Mouse (Mus musculus): ENCODE measurements around the gene Ispd. TPM values are rescaled to one million over a fixed set of nuclear protein-coding genes. Genes with fewer than 3 reads are reported as not detected.

Ispd gene
- polyA plus RNA-seq, 1 experiment = 0.91 TPM

- 82% methylated on average over 10 of the region's 10 CpGs for WGBS
- H3K4me1 ChIP-seq (ENCODE audit: control insufficient read depth, insufficient read depth, insufficient read length, low read length) = no peaks in the 10 kb centered on the region
- H3K27ac ChIP-seq (ENCODE audit: insufficient read depth, low read depth, low read length) = no peak overlapping the region
- no peak overlapping the region for H3K4me3 ChIP-seq (ENCODE audit: low read depth, low read length)
- H3K36me3 ChIP-seq (ENCODE audit: control insufficient read depth, insufficient read depth, low read length) = no peaks in the 10 kb centered on the region
- no peak for TF ChIP-seq CTCF (IDR thresholded peaks at IDR 0.05; ENCODE audit: extremely low read depth, insufficient read length, insufficient replicate concordance, low read depth, low read length)
- TF ChIP-seq POLR2A (IDR thresholded peaks at IDR 0.05; ENCODE audit: low read depth, low read length) = no peak
- H3K27me3 ChIP-seq (ENCODE audit: control insufficient read depth, insufficient read depth, low read length) = no peaks in the 10 kb centered on the region
Measured at GRCm38 (mm10) chr12:36423677-36424076, 42.4 kb downstream of the Ispd start.

GRCm38 (mm10) chr12:36425258-36425657 is 44.0 kb downstream of the Ispd start:
- WGBS = 93% methylated on average over 7 of the region's 7 CpGs
- TF ChIP-seq CTCF (IDR thresholded peaks at IDR 0.05; ENCODE audit: extremely low read depth, insufficient read length, insufficient replicate concordance, low read depth, low read length) (no peak), POLR2A (IDR thresholded peaks at IDR 0.05; ENCODE audit: low read depth, low read length) (no peak)

GRCm38 (mm10) chr12:36426163-36427045 is 45.2 kb downstream of the Ispd start:
- no peaks in the 10 kb centered on the region for H3K36me3 ChIP-seq (ENCODE audit: control insufficient read depth, insufficient read depth, low read length)
- TF ChIP-seq CTCF (IDR thresholded peaks at IDR 0.05; ENCODE audit: extremely low read depth, insufficient read length, insufficient replicate concordance, low read depth, low read length) (no peak), POLR2A (IDR thresholded peaks at IDR 0.05; ENCODE audit: low read depth, low read length) (no peak)
- H3K4me3 ChIP-seq (ENCODE audit: low read depth, low read length) = no peak overlapping the region
- 76% methylated on average over 15 of the region's 15 CpGs for WGBS
- no peaks in the 10 kb centered on the region for H3K4me1 ChIP-seq (ENCODE audit: control insufficient read depth, insufficient read depth, insufficient read length, low read length)
- H3K27ac ChIP-seq (ENCODE audit: insufficient read depth, low read depth, low read length) = no peak overlapping the region
- H3K27me3 ChIP-seq (ENCODE audit: control insufficient read depth, insufficient read depth, low read length) = no peaks in the 10 kb centered on the region

More at GRCm38 (mm10) chr12:36425258-36425657, 44.0 kb downstream of the Ispd start:
- no peaks in the 10 kb centered on the region for H3K27me3 ChIP-seq (ENCODE audit: control insufficient read depth, insufficient read depth, low read length)
- no peaks in the 10 kb centered on the region for H3K36me3 ChIP-seq (ENCODE audit: control insufficient read depth, insufficient read depth, low read length)
- H3K27ac ChIP-seq (ENCODE audit: insufficient read depth, low read depth, low read length) = no peak overlapping the region
- no peak overlapping the region for H3K4me3 ChIP-seq (ENCODE audit: low read depth, low read length)
- H3K4me1 ChIP-seq (ENCODE audit: control insufficient read depth, insufficient read depth, insufficient read length, low read length) = no peaks in the 10 kb centered on the region

- Histone ChIP-seq H3K27me3 (ENCODE audit: control insufficient read depth, insufficient read depth, low read length) (no peaks in the 10 kb centered on the region), H3K4me1 (ENCODE audit: control insufficient read depth, insufficient read depth, insufficient read length, low read length) (no peaks in the 10 kb centered on the region), H3K27ac (ENCODE audit: insufficient read depth, low read depth, low read length) (no peak overlapping the region), H3K4me3 (ENCODE audit: low read depth, low read length) (no peak overlapping the region), H3K36me3 (ENCODE audit: control insufficient read depth, insufficient read depth, low read length) (no peaks in the 10 kb centered on the region)
- 42% methylated on average over 5 of the region's 5 CpGs for WGBS
- TF ChIP-seq POLR2A (IDR thresholded peaks at IDR 0.05; ENCODE audit: low read depth, low read length) (no peak), CTCF (IDR thresholded peaks at IDR 0.05; ENCODE audit: extremely low read depth, insufficient read length, insufficient replicate concordance, low read depth, low read length) (no peak)
Measured at GRCm38 (mm10) chr12:36436956-36437355, 55.7 kb downstream of the Ispd start.

GRCm38 (mm10) chr12:36439396-36439795 is 58.1 kb downstream of the Ispd start:
- no peaks in the 10 kb centered on the region for H3K4me1 ChIP-seq (ENCODE audit: control insufficient read depth, insufficient read depth, insufficient read length, low read length)
- no peaks in the 10 kb centered on the region for H3K36me3 ChIP-seq (ENCODE audit: control insufficient read depth, insufficient read depth, low read length)
- H3K27me3 ChIP-seq (ENCODE audit: control insufficient read depth, insufficient read depth, low read length) = no peaks in the 10 kb centered on the region
- 70% methylated on average over 8 of the region's 8 CpGs for WGBS
- TF ChIP-seq POLR2A (IDR thresholded peaks at IDR 0.05; ENCODE audit: low read depth, low read length) (no peak), CTCF (IDR thresholded peaks at IDR 0.05; ENCODE audit: extremely low read depth, insufficient read length, insufficient replicate concordance, low read depth, low read length) (no peak)
- H3K27ac ChIP-seq (ENCODE audit: insufficient read depth, low read depth, low read length) = no peak overlapping the region
- no peak overlapping the region for H3K4me3 ChIP-seq (ENCODE audit: low read depth, low read length)

- Histone ChIP-seq H3K36me3 (ENCODE audit: control insufficient read depth, insufficient read depth, low read length) (no peaks in the 10 kb centered on the region), H3K27ac (ENCODE audit: insufficient read depth, low read depth, low read length) (no peak overlapping the region), H3K27me3 (ENCODE audit: control insufficient read depth, insufficient read depth, low read length) (no peaks in the 10 kb centered on the region), H3K4me1 (ENCODE audit: control insufficient read depth, insufficient read depth, insufficient read length, low read length) (no peaks in the 10 kb centered on the region), H3K4me3 (ENCODE audit: low read depth, low read length) (no peak overlapping the region)
- TF ChIP-seq POLR2A (IDR thresholded peaks at IDR 0.05; ENCODE audit: low read depth, low read length) (no peak), CTCF (IDR thresholded peaks at IDR 0.05; ENCODE audit: extremely low read depth, insufficient read length, insufficient replicate concordance, low read depth, low read length) (no peak)
- WGBS = 94% methylated on average over 3 of the region's 3 CpGs
Measured at GRCm38 (mm10) chr12:36456002-36456401, 74.8 kb downstream of the Ispd start.

- 82% methylated on average over 2 of the region's 2 CpGs for WGBS
- no peak overlapping the region for H3K4me3 ChIP-seq (ENCODE audit: low read depth, low read length)
- H3K4me1 ChIP-seq (ENCODE audit: control insufficient read depth, insufficient read depth, insufficient read length, low read length) = no peaks in the 10 kb centered on the region
- H3K27ac ChIP-seq (ENCODE audit: insufficient read depth, low read depth, low read length) = no peak overlapping the region
- TF ChIP-seq POLR2A (IDR thresholded peaks at IDR 0.05; ENCODE audit: low read depth, low read length) (no peak), CTCF (IDR thresholded peaks at IDR 0.05; ENCODE audit: extremely low read depth, insufficient read length, insufficient replicate concordance, low read depth, low read length) (no peak)
- no peaks in the 10 kb centered on the region for H3K27me3 ChIP-seq (ENCODE audit: control insufficient read depth, insufficient read depth, low read length)
- no peaks in the 10 kb centered on the region for H3K36me3 ChIP-seq (ENCODE audit: control insufficient read depth, insufficient read depth, low read length)
Measured at GRCm38 (mm10) chr12:36457726-36458125, 76.5 kb downstream of the Ispd start.
